Mouse (Mus musculus): Measurements from ENCODE around the gene Lcn4. TPM values are rescaled to one million over a fixed set of nuclear protein-coding genes. Genes with fewer than 3 reads are reported as not detected.

Gene Lcn4
- polyA plus RNA-seq, 1 experiment, result not detected

DNA sequence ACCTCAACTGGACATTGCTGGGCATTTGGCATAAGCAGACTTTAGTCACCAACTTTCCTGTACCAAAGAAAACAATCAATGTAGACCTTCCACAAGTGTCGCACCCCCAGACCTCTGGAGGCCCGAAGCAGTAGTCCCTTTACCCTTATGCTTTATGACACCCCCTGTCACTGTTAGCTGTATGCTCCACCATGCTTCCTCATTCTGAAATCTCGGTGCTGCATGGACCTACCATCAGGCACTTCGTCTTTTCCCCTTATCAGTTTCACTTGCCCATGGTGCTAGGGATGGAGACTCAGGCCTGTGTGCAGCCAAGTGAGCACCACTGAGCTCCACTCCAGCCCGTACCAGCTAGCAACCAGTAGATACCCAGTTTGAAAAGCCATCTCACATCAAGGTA, 33.0 kb downstream of the Lcn4 start:
- Histone ChIP-seq H3K27me3 (ENCODE audit: control insufficient read depth, insufficient read depth, insufficient read length) (no peaks in the 10 kb centered on the region), H3K79me2 (ENCODE audit: control insufficient read depth, insufficient read depth) (peaks cover 44% of the 10 kb centered on the region), H3K4me3 (ENCODE audit: insufficient read depth, poor library complexity, severe bottlenecking) (peak overlapping the region; percentile 100), H3K36me3 (ENCODE audit: control insufficient read depth, insufficient read depth) (peaks cover 46% of the 10 kb centered on the region), H3K79me3 (ENCODE audit: low read depth) (peaks cover 27% of the 10 kb centered on the region), H3ac (ENCODE audit: control insufficient read depth, insufficient read length, low read depth) (peak overlapping the region; percentile 16)
- TF ChIP-seq MYOD1 (IDR thresholded peaks at IDR 0.05; ENCODE audit: control insufficient read depth, insufficient read length, low read depth), result no peak
- TF ChIP-seq FOSL1 (IDR thresholded peaks at IDR 0.05; ENCODE audit: insufficient read depth, low read length, poor library complexity, severe bottlenecking), result no peak
- TF ChIP-seq CTCF (IDR thresholded peaks at IDR 0.05; ENCODE audit: control insufficient read depth, insufficient read depth, insufficient read length), result no peak
- TF ChIP-seq CEBPB (IDR thresholded peaks at IDR 0.05; ENCODE audit: low read depth), result no peak
- no peak for TF ChIP-seq USF1 (IDR thresholded peaks at IDR 0.05; ENCODE audit: low read depth)
- TF ChIP-seq MAX (IDR thresholded peaks at IDR 0.05), result no peak
- TF ChIP-seq MYOG (IDR thresholded peaks at IDR 0.05; ENCODE audit: control insufficient read depth, extremely low read depth, insufficient read length), result no peak

DNA sequence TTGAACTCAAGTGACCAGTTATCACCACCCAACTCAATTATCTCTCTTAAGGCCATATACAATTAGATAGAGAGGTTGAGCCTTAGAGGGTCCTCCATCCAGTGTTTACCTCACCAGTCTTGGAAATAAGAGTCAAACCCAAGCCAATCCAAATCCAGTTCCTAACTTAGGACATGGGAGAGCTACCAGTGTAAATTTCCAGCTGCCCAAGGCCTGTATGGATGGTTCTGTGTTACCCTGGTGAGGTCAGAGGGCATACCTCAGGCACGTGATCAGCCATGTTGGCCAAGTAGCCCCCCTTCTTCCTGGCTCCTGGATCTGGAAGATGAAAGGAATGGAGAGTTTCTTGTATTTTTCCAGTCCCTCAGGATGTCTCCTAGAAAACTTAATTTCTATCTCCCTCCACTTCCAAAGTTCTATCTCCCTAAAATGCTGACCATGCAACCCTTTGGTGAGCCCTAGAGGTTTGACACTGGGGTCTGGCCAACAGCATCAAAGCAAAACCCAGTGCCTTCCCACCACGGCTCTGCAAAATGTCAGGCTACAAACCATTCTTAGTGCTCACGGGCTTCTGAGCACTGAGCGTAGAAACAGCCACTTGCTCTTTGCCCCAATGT, 33.7 kb downstream of the Lcn4 start:
- H3K4me3 ChIP-seq (ENCODE audit: insufficient read depth, poor library complexity, severe bottlenecking), result no peak overlapping the region
- H3ac ChIP-seq (ENCODE audit: control insufficient read depth, insufficient read length, low read depth), result no peak overlapping the region
- no peaks in the 10 kb centered on the region for H3K27me3 ChIP-seq (ENCODE audit: control insufficient read depth, insufficient read depth, insufficient read length)
- no peak for TF ChIP-seq MYOD1 (IDR thresholded peaks at IDR 0.05; ENCODE audit: control insufficient read depth, insufficient read length, low read depth)
- TF ChIP-seq USF1 (IDR thresholded peaks at IDR 0.05; ENCODE audit: low read depth), result no peak
- TF ChIP-seq CTCF (IDR thresholded peaks at IDR 0.05; ENCODE audit: control insufficient read depth, insufficient read depth, insufficient read length), result no peak
- TF ChIP-seq MYOG (IDR thresholded peaks at IDR 0.05; ENCODE audit: control insufficient read depth, extremely low read depth, insufficient read length), result no peak
- no peak for TF ChIP-seq MAX (IDR thresholded peaks at IDR 0.05)
- no peak for TF ChIP-seq CEBPB (IDR thresholded peaks at IDR 0.05; ENCODE audit: low read depth)
- no peak for TF ChIP-seq FOSL1 (IDR thresholded peaks at IDR 0.05; ENCODE audit: insufficient read depth, low read length, poor library complexity, severe bottlenecking)
- peaks cover 46% of the 10 kb centered on the region for H3K36me3 ChIP-seq (ENCODE audit: control insufficient read depth, insufficient read depth)
- peaks cover 27% of the 10 kb centered on the region for H3K79me3 ChIP-seq (ENCODE audit: low read depth)
- peaks cover 44% of the 10 kb centered on the region for H3K79me2 ChIP-seq (ENCODE audit: control insufficient read depth, insufficient read depth)

DNA sequence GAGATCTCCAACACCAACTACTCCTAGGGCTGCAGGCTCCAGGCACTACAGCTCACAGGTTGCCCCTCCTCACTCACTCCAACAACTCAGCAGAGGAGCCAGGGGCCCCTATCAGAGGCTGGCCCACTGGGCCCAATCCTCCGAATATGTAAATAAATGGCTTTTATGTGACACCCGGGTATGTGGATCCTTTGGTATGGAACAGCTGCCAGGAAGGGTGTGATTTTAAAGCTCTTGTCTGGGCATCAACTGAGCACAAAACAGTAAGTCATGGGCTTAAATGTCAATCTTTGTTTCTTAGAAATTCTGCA, 34.8 kb downstream of the Lcn4 start:
- no peak overlapping the region for H3K4me3 ChIP-seq (ENCODE audit: insufficient read depth, poor library complexity, severe bottlenecking)
- no peaks in the 10 kb centered on the region for H3K27me3 ChIP-seq (ENCODE audit: control insufficient read depth, insufficient read depth, insufficient read length)
- TF ChIP-seq MYOD1 (IDR thresholded peaks at IDR 0.05; ENCODE audit: control insufficient read depth, insufficient read length, low read depth) (no peak), CTCF (IDR thresholded peaks at IDR 0.05; ENCODE audit: control insufficient read depth, insufficient read depth, insufficient read length) (no peak), CEBPB (IDR thresholded peaks at IDR 0.05; ENCODE audit: low read depth) (no peak), MAX (IDR thresholded peaks at IDR 0.05) (no peak), USF1 (IDR thresholded peaks at IDR 0.05; ENCODE audit: low read depth) (no peak), MYOG (IDR thresholded peaks at IDR 0.05; ENCODE audit: control insufficient read depth, extremely low read depth, insufficient read length) (no peak), FOSL1 (IDR thresholded peaks at IDR 0.05; ENCODE audit: insufficient read depth, low read length, poor library complexity, severe bottlenecking) (no peak)
- peaks cover 46% of the 10 kb centered on the region for H3K36me3 ChIP-seq (ENCODE audit: control insufficient read depth, insufficient read depth)
- H3K79me2 ChIP-seq (ENCODE audit: control insufficient read depth, insufficient read depth), result peaks cover 44% of the 10 kb centered on the region
- no peak overlapping the region for H3ac ChIP-seq (ENCODE audit: control insufficient read depth, insufficient read length, low read depth)
- peaks cover 27% of the 10 kb centered on the region for H3K79me3 ChIP-seq (ENCODE audit: low read depth)

DNA sequence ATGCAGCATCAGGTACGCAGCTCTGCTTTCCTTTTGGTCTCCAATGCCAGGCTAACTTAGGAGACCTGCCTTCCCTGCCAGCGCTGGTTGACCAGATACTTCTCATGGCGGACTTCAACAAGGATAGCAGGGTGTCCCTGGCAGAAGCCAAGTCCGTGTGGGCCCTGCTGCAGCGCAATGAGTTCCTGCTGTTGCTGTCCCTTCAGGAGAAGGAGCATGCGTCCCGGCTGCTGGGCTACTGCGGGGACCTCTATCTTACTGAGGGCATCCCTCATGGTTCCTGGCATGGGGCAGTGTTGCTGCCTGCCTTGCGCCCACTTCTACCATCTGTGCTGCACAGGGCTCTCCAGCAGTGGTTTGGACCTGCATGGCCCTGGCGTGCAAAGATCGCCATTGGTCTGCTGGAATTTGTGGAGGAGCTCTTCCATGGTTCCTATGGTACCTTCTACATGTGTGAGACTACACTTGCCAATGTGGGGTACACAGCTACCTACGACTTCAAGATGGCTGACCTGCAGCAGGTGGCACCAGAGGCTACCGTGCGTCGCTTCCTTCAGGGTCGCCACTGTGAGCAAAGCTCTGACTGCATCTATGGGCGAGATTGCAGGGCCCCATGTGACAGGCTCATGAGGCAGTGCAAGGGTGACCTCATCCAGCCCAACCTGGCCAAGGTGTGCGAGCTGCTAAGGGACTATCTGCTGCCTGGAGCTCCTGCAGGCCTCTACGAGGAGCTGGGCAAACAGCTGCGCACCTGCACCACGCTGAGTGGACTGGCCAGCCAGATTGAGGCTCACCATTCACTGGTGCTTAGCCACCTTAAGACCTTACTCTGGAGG, 35.4 kb downstream of the Lcn4 start:
- Histone ChIP-seq H3K27me3 (ENCODE audit: control insufficient read depth, insufficient read depth, insufficient read length) (no peaks in the 10 kb centered on the region), H3ac (ENCODE audit: control insufficient read depth, insufficient read length, low read depth) (no peak overlapping the region), H3K4me3 (ENCODE audit: insufficient read depth, poor library complexity, severe bottlenecking) (no peak overlapping the region), H3K79me2 (ENCODE audit: control insufficient read depth, insufficient read depth) (peaks cover 44% of the 10 kb centered on the region), H3K36me3 (ENCODE audit: control insufficient read depth, insufficient read depth) (peaks cover 46% of the 10 kb centered on the region), H3K79me3 (ENCODE audit: low read depth) (peaks cover 27% of the 10 kb centered on the region)
- no peak for TF ChIP-seq CEBPB (IDR thresholded peaks at IDR 0.05; ENCODE audit: low read depth)
- TF ChIP-seq CTCF (IDR thresholded peaks at IDR 0.05; ENCODE audit: control insufficient read depth, insufficient read depth, insufficient read length), result no peak
- TF ChIP-seq MYOD1 (IDR thresholded peaks at IDR 0.05; ENCODE audit: control insufficient read depth, insufficient read length, low read depth), result no peak
- TF ChIP-seq MYOG (IDR thresholded peaks at IDR 0.05; ENCODE audit: control insufficient read depth, extremely low read depth, insufficient read length), result no peak
- no peak for TF ChIP-seq USF1 (IDR thresholded peaks at IDR 0.05; ENCODE audit: low read depth)
- TF ChIP-seq MAX (IDR thresholded peaks at IDR 0.05), result no peak
- no peak for TF ChIP-seq FOSL1 (IDR thresholded peaks at IDR 0.05; ENCODE audit: insufficient read depth, low read length, poor library complexity, severe bottlenecking)

GRCm38 (mm10) chr2:26634629-26635488, 36.2 kb downstream of the Lcn4 start:
- peaks cover 42% of the 10 kb centered on the region for H3K79me2 ChIP-seq (ENCODE audit: control insufficient read depth, insufficient read depth)
- H3K4me3 ChIP-seq (ENCODE audit: insufficient read depth, poor library complexity, severe bottlenecking), result no peak overlapping the region
- H3ac ChIP-seq (ENCODE audit: control insufficient read depth, insufficient read length, low read depth), result no peak overlapping the region
- H3K27me3 ChIP-seq (ENCODE audit: control insufficient read depth, insufficient read depth, insufficient read length), result no peaks in the 10 kb centered on the region
- peaks cover 26% of the 10 kb centered on the region for H3K79me3 ChIP-seq (ENCODE audit: low read depth)
- TF ChIP-seq CTCF (IDR thresholded peaks at IDR 0.05; ENCODE audit: control insufficient read depth, insufficient read depth, insufficient read length) (no peak), USF1 (IDR thresholded peaks at IDR 0.05; ENCODE audit: low read depth) (no peak), MYOD1 (IDR thresholded peaks at IDR 0.05; ENCODE audit: control insufficient read depth, insufficient read length, low read depth) (no peak), CEBPB (IDR thresholded peaks at IDR 0.05; ENCODE audit: low read depth) (no peak), MYOG (IDR thresholded peaks at IDR 0.05; ENCODE audit: control insufficient read depth, extremely low read depth, insufficient read length) (no peak), MAX (IDR thresholded peaks at IDR 0.05) (no peak), FOSL1 (IDR thresholded peaks at IDR 0.05; ENCODE audit: insufficient read depth, low read length, poor library complexity, severe bottlenecking) (no peak)
- H3K36me3 ChIP-seq (ENCODE audit: control insufficient read depth, insufficient read depth), result peaks cover 46% of the 10 kb centered on the region
